Mouse (Mus musculus) cortical plate, adult 2 months (tissue): ENCODE measurements at regions not wholly inside any gene's neighbourhood (a gene's known extent, or its start where the extent isn't known, plus 50 kb on each side); places are given as distances from the start of the nearest gene placed in this dataset.

Source experiments
- CTCF ChIP-seq: fragments of 200-500 bp; IDR thresholded peaks from 2 replicates; pipeline ENCODE4 v1.5.1; 2011; ENCODE audit warnings: mild to moderate bottlenecking, control low read depth, low read length; ENCODE audit not compliant: insufficient read depth; ENCODE audit errors: extremely low read depth
- POLR2A ChIP-seq: fragments of 200-500 bp; IDR thresholded peaks from 2 replicates; pipeline ENCODE4 v1.6.1; 2011; ENCODE audit warnings: mild to moderate bottlenecking, low read length, control low read depth; ENCODE audit not compliant: insufficient read depth; ENCODE audit errors: extremely low read depth

DNA sequence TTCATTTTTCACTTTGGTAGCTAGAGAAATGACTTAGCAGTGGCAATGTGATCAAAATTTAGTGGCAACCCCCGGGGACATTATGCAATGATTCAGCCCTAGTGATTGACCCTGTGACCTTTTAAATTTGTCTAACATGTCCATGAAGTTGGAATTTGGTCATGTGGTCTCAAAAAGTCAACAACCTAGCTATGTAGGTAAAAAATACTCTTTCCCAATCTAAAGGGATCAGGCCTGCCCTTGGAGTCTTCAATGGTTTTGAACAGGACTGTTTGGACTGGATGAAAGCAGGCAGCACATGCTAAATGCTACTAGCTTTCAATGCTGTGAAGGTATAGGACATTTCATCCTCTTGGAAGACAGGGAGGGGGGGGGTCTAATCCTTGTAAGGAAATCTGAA is 185.3 kb upstream of the Fam241a start:
- no peak for TF ChIP-seq POLR2A
- TF ChIP-seq CTCF, result no peak
